Mouse (Mus musculus) thymus, adult 2 months (tissue): ENCODE measurements around the gene Elk4.

Experiments
- CTCF ChIP-seq: fragments of 200-500 bp; IDR thresholded peaks from 2 replicates; pipeline ENCODE4 v1.5.1; 2012; ENCODE audit warnings: mild to moderate bottlenecking, control low read depth, low read length, moderate library complexity, borderline replicate concordance; ENCODE audit not compliant: control insufficient read depth, poor library complexity, insufficient read depth; ENCODE audit errors: extremely low read depth
- POLR2A ChIP-seq: fragments of 200-500 bp; IDR thresholded peaks from 2 replicates; pipeline ENCODE4 v1.6.1; 2012; ENCODE audit warnings: mild to moderate bottlenecking, low read length, control low read depth, moderate library complexity; ENCODE audit not compliant: control insufficient read depth, poor library complexity, insufficient read depth; ENCODE audit errors: extremely low read depth

DNA sequence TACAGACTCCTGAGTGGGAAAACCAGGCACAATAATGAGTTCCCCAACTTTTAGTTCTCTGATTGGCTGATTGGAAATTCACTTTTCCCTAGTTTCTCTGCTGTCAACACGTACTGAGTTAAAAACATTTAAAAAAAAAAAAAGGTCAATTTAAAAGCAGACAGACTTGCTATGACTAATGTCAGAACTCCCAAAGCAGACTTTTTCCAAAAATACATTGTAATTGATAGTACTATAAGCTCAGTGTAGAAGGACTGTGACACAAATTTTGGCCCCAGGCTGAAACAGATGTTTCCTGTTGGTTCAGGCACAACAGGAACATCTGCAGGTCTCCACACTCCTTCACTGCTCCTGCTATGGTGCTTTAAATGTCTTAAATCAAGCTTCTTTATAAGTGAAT lies 3.6 kb upstream of the Elk4 start:
- no peak for TF ChIP-seq POLR2A
- TF ChIP-seq CTCF, result no peak
